9 mouse cellular contexts compared by ENCODE assay signal in genomic region chr12:111812611-111813010, GRCm38 (mm10). TPM values are rescaled to one million over a fixed set of nuclear protein-coding genes. Genes with fewer than 3 reads are reported as not detected.
DNase-seq lines count a peak whose midpoint lies in the region; ATAC-seq lines count a peak whose summit lies in the region.
"Had no signal": no experiment of that assay in that cellular context is flagged by ENCODE, and none has a peak within 500 bp of the region (broad histone marks: within the 10 kb centered on the region; RNA-seq: fewer than 3 reads in every experiment).

No protein-coding gene starts in this region.

- peaks cover 39% of the 10 kb centered on the region for H3K4me1 ChIP-seq in heart, embryonic 16.5 days (ENCODE audit: control insufficient read depth, insufficient read depth, low read length)
- no peaks in the 10 kb centered on the region; the same call in 1 of the 2 replicates for H3K4me1 ChIP-seq in brown adipose tissue, adult 24 weeks (ENCODE audit: control insufficient read depth, insufficient read depth, insufficient read length, low read length)
- H3K4me1 ChIP-seq in hindbrain, embryonic 15.5 days (replicated peaks): peaks cover 53% of the 10 kb centered on the region
- H3K4me1 ChIP-seq in midbrain, embryonic 15.5 days: peaks cover 45% of the 10 kb centered on the region

- DNase-seq in heart, adult 11 months: no peak
- DNase-seq in left cerebral cortex, adult 8-10 months (ENCODE audit: low spot score in 2 of 2): no peak
- no peak for DNase-seq in thymus, postnatal 25 days
- DNase-seq: gastrocnemius, postnatal 36 days had no signal

- no peak overlapping the region for H3K27ac ChIP-seq in heart, embryonic 16.5 days (ENCODE audit: low read length)
- H3K27ac ChIP-seq in brown adipose tissue, adult 24 weeks (replicated peaks; ENCODE audit: low read depth, low read length): peak overlapping the region; percentile 1; the same call in 1 of the 2 replicates
- H3K27ac ChIP-seq in hindbrain, embryonic 15.5 days (replicated peaks): no peak overlapping the region
- H3K27ac ChIP-seq in midbrain, embryonic 15.5 days: no peak overlapping the region

- no peak for ATAC-seq in heart, embryonic 16.5 days (replicated peaks; ENCODE audit: extremely low read depth, insufficient read depth, low FRiP score)
- no peak for ATAC-seq in hindbrain, embryonic 15.5 days (ENCODE audit: low FRiP score, low read depth)
- ATAC-seq in midbrain, embryonic 15.5 days (replicated peaks): no peak
- ATAC-seq in monocyte, adult 5-6 weeks (replicated peaks; ENCODE audit: insufficient number of reproducible peaks, low FRiP score, low TSS enrichment, poor library complexity, severe bottlenecking): no peak

- no peaks in the 10 kb centered on the region for H3K9me3 ChIP-seq in heart, embryonic 16.5 days (replicated peaks; ENCODE audit: control insufficient read depth, low read length)
- no peaks in the 10 kb centered on the region for H3K9me3 ChIP-seq in hindbrain, embryonic 15.5 days
- no peaks in the 10 kb centered on the region for H3K9me3 ChIP-seq in midbrain, embryonic 15.5 days

- peaks cover 6% of the 10 kb centered on the region for H3K36me3 ChIP-seq in heart, embryonic 16.5 days (ENCODE audit: control insufficient read depth, insufficient read depth)
- H3K36me3 ChIP-seq in hindbrain, embryonic 15.5 days: 0 out of 2 replicates have a peak, but pooled peaks cover 6% of the 10 kb centered on the region
- peaks cover 7% of the 10 kb centered on the region for H3K36me3 ChIP-seq in midbrain, embryonic 15.5 days (replicated peaks)

- no peaks in the 10 kb centered on the region for H3K27me3 ChIP-seq in heart, embryonic 16.5 days (ENCODE audit: control insufficient read depth, insufficient read depth, low read length)
- H3K27me3 ChIP-seq in hindbrain, embryonic 15.5 days: no peaks in the 10 kb centered on the region
- no peaks in the 10 kb centered on the region for H3K27me3 ChIP-seq in midbrain, embryonic 15.5 days (replicated peaks)

- peak overlapping the region; percentile 78 for H3K9ac ChIP-seq in heart, embryonic 16.5 days (ENCODE audit: low read length)
- no peak overlapping the region for H3K9ac ChIP-seq in hindbrain, embryonic 15.5 days
- H3K9ac ChIP-seq in midbrain, embryonic 15.5 days: no peak overlapping the region

- 60% methylated on average over 12 of the region's 12 CpGs for WGBS in heart, embryonic 16.5 days
- WGBS in hindbrain, embryonic 15.5 days: 68% methylated on average over 12 of the region's 12 CpGs
- 72% methylated on average over 12 of the region's 12 CpGs for WGBS in midbrain, embryonic 15.5 days

- H3K4me2 ChIP-seq in heart, embryonic 16.5 days (ENCODE audit: low read depth, low read length): peak overlapping the region; percentile 95
- peak overlapping the region; percentile 76 for H3K4me2 ChIP-seq in hindbrain, embryonic 15.5 days
- H3K4me2 ChIP-seq in midbrain, embryonic 15.5 days: peak overlapping the region; percentile 99; the same call in 1 of the 2 replicates

- peak overlapping the region; percentile 64 for H3K4me3 ChIP-seq in heart, embryonic 16.5 days (ENCODE audit: low read length)
- H3K4me3 ChIP-seq in brown adipose tissue, adult 24 weeks (ENCODE audit: insufficient read depth, low read depth, low read length): peak overlapping the region; percentile 66; the same call in 1 of the 2 replicates
- no peak overlapping the region for H3K4me3 ChIP-seq in hindbrain, embryonic 15.5 days
- no peak overlapping the region for H3K4me3 ChIP-seq in midbrain, embryonic 15.5 days

RNA-seq across cellular contexts. Expression of gene Xrcc3, which starts 1.1 kb away (rescaled TPM):
- polyA plus RNA-seq in heart, embryonic 16.5 days (2015; fragmentation: Nextera tagmentation; extraction: Ambion mirVana): 5.6 and 6.7 TPM in 2 replicates
- polyA plus RNA-seq in brown adipose tissue, adult 24 weeks (2012; ENCODE audit: insufficient read depth, insufficient read length, missing spikeins): 3.8 and 6.8 TPM in 2 replicates
- 3.7 TPM in 2 replicates for polyA plus RNA-seq in hindbrain, embryonic 15.5 days (2015; fragmentation: Nextera tagmentation; extraction: Ambion mirVana)
- polyA plus RNA-seq in midbrain, embryonic 15.5 days (2015; fragmentation: Nextera tagmentation; extraction: Ambion mirVana): 2.9 and 3.1 TPM in 2 replicates
- 1 to 10 TPM; 6.0 to 6.7 (median 6.4) TPM for total RNA-seq in left cerebral cortex, adult 8-10 months (2022)
- total RNA-seq in monocyte, adult 5-6 weeks (2017): 0.11 to 2.1 TPM (median 1.9 TPM) in 3 replicates

RNA-seq across cellular contexts. Expression of gene Zfyve21, which starts 1.4 kb away (rescaled TPM):
- 111 and 124 TPM in 2 replicates for polyA plus RNA-seq in heart, embryonic 16.5 days (2015; fragmentation: Nextera tagmentation; extraction: Ambion mirVana)
- 36.1 and 41.4 TPM in 2 replicates for polyA plus RNA-seq in brown adipose tissue, adult 24 weeks (2012; ENCODE audit: insufficient read depth, insufficient read length, missing spikeins)
- 43.8 and 46.4 TPM in 2 replicates for polyA plus RNA-seq in hindbrain, embryonic 15.5 days (2015; fragmentation: Nextera tagmentation; extraction: Ambion mirVana)
- 32.3 and 39.5 TPM in 2 replicates for polyA plus RNA-seq in midbrain, embryonic 15.5 days (2015; fragmentation: Nextera tagmentation; extraction: Ambion mirVana)
- total RNA-seq in left cerebral cortex, adult 8-10 months (2022): 10 to 100 TPM; 20.3 to 24.5 (median 21.7) TPM
- total RNA-seq in monocyte, adult 5-6 weeks (2017): 1.0 to 3.8 TPM (median 3.5 TPM) in 3 replicates

RNA-seq across cellular contexts. Expression of gene Klc1, which starts 54.0 kb away (rescaled TPM):
- polyA plus RNA-seq in heart, embryonic 16.5 days (2015; fragmentation: Nextera tagmentation; extraction: Ambion mirVana): 125 and 134 TPM in 2 replicates
- polyA plus RNA-seq in brown adipose tissue, adult 24 weeks (2012; ENCODE audit: insufficient read depth, insufficient read length, missing spikeins): 20.6 and 63.5 TPM in 2 replicates
- 578 and 629 TPM in 2 replicates for polyA plus RNA-seq in hindbrain, embryonic 15.5 days (2015; fragmentation: Nextera tagmentation; extraction: Ambion mirVana)
- 661 and 666 TPM in 2 replicates for polyA plus RNA-seq in midbrain, embryonic 15.5 days (2015; fragmentation: Nextera tagmentation; extraction: Ambion mirVana)
- 100 to 1,000 TPM; 689 to 762 (median 731) TPM for total RNA-seq in left cerebral cortex, adult 8-10 months (2022)
- total RNA-seq in monocyte, adult 5-6 weeks (2017): 142 to 241 TPM (median 173 TPM) in 3 replicates

Comparison
In these comparisons a context has a peak if more than half of its experiments do, and no peak if none do; other contexts are left out.
1. H3K4me3 ChIP-seq: peak in heart, embryonic 16.5 days (single experiment) and brown adipose tissue, adult 24 weeks (single experiment); none in hindbrain, embryonic 15.5 days (single experiment) and midbrain, embryonic 15.5 days (single experiment).
2. Peak in every context shown above with its lines, with median percentiles within 50 percentile points of each other: H3K4me2 ChIP-seq.